Mouse (Mus musculus) liver, adult 2 months (tissue): ENCODE results near the gene Efemp2. TPM values are rescaled to one million over a fixed set of nuclear protein-coding genes. Genes with fewer than 3 reads are reported as not detected.

Source experiments
- DNase-seq: peaks from one replicate; pipeline ENCODE4 v3.0.0-alpha.2; 2011; ENCODE audit warnings: low read depth, low spot score; ENCODE audit errors: extremely low read depth
- H3K27ac ChIP-seq: fragments of 200-500 bp; replicated peaks from 2 replicates; pipeline ENCODE4 v1.5.1; 2012; ENCODE audit warnings: low read depth, mild to moderate bottlenecking, control low read depth, inconsistent platforms, low read length; ENCODE audit not compliant: insufficient read depth
- H3K27me3 ChIP-seq: fragments of 200-500 bp; 2 replicates; pipeline ENCODE4 v1.6.1; 2012; ENCODE audit warnings: mild to moderate bottlenecking, moderate library complexity, low read length, inconsistent platforms; ENCODE audit not compliant: control insufficient read depth, insufficient read depth
- H3K36me3 ChIP-seq: fragments of 200-500 bp; 2 replicates; pipeline ENCODE4 v1.6.1; 2012; ENCODE audit warnings: low read length, inconsistent platforms; ENCODE audit not compliant: control insufficient read depth, insufficient read depth
- H3K4me1 ChIP-seq: fragments of 200-500 bp; 2 replicates; pipeline ENCODE4 v1.6.1; 2011; ENCODE audit warnings: low read length; ENCODE audit not compliant: control insufficient read depth, insufficient read depth
- H3K4me3 ChIP-seq: fragments of 200-500 bp; 2 replicates; pipeline ENCODE4 v1.5.1; 2011; ENCODE audit warnings: low read depth, mild to moderate bottlenecking, control low read depth, low read length, moderate library complexity; ENCODE audit not compliant: insufficient read depth
- H3K79me2 ChIP-seq: fragments of 200-500 bp; 2 replicates; pipeline ENCODE4 v1.6.1; 2012; ENCODE audit warnings: inconsistent platforms, mild to moderate bottlenecking, low read length, moderate library complexity; ENCODE audit not compliant: control insufficient read depth, insufficient read depth
- H3K9ac ChIP-seq: fragments of 200-500 bp; 2 replicates; pipeline ENCODE4 v1.6.1; 2012; ENCODE audit warnings: low read depth, mild to moderate bottlenecking, control low read depth, inconsistent platforms, low read length
- CTCF ChIP-seq: fragments of 200-500 bp; IDR thresholded peaks from 2 replicates; pipeline ENCODE4 v1.5.1; 2011; ENCODE audit warnings: low read depth, low read length, control low read depth
- POLR2A ChIP-seq: fragments of 200-500 bp; IDR thresholded peaks from 2 replicates; pipeline ENCODE4 v1.6.1; 2011; ENCODE audit warnings: low read length, control low read depth; ENCODE audit not compliant: insufficient read depth; ENCODE audit errors: extremely low read depth
- WGBS: fragments of 180-500 bp; shearing (Covaris S2); methylation state at CpG from one replicate; pipeline ENCODE4 v1.1.7; 2018; 5-methylcytosine and 5-hydroxymethylcytosine counted together
- polyA plus RNA-seq: library from polyadenylated mRNA; depleted of rRNA; stranded (reverse); fragments of >200 nt; gene quantifications from 2 replicates; pipeline ENCODE4 v1.2.3, GENCODE M21; 2012; rRNA removed
- total RNA-seq: library from RNA; depleted of rRNA; stranded (reverse); fragments of >200 nt; gene quantifications from 2 replicates; pipeline ENCODE4 v1.2.3, GENCODE M21; 2014; rRNA removed

The Efemp2 gene
- total and polyA plus RNA-seq, 2 experiments = 4.3 to 7.7 TPM

DNA sequence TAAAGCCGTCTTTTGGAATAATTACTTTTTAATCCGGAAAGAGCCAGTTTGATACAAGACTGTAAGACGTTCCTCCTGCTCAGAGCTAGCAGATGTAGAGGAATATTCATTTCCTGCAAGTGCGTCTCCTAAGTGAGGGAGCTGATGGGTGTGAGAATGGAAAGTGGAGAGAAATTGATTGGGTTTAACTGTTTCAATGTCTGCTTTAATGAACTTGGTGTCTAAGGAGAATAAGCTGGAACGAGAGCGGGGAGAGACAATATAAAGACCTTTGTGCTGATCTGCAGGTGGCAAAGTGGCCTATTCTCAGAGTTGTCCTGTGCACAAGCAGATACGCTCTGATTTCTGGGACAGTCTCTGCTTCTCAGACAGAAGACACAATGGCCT lies 56.4 kb downstream of the Efemp2 start:
- WGBS = 46% methylated on average over 7 of the region's 7 CpGs
- Histone ChIP-seq H3K9ac (no peak overlapping the region), H3K27ac (no peak overlapping the region), H3K79me2 (0 out of 2 replicates have a peak, but pooled peaks cover 3% of the 10 kb centered on the region), H3K4me1 (peaks cover 3% of the 10 kb centered on the region; the same call in 1 of the 2 replicates), H3K36me3 (no peaks in the 10 kb centered on the region), H3K27me3 (no peaks in the 10 kb centered on the region), H3K4me3 (no peak overlapping the region)
- DNase-seq = no peak
- no peak for TF ChIP-seq POLR2A
- TF ChIP-seq CTCF = no peak

Other genes starting within 250 kb of the Efemp2 start
- gene Pacs1, start 200.8 kb upstream of the Efemp2 start, total RNA-seq = 1.1 and 3.3 TPM in 2 replicates
- 2.4 and 3.0 TPM in 2 replicates for gene Pacs1, start 200.8 kb upstream of the Efemp2 start, polyA plus RNA-seq
- 58.1 and 60.0 TPM in 2 replicates for gene Sf3b2, start 178.5 kb upstream of the Efemp2 start, total RNA-seq
- 60.8 and 61.4 TPM in 2 replicates for gene Sf3b2, start 178.5 kb upstream of the Efemp2 start, polyA plus RNA-seq
- not detected in 2 replicates for gene Gal3st3, start 175.6 kb upstream of the Efemp2 start, total RNA-seq
- gene Gal3st3, start 175.6 kb upstream of the Efemp2 start, polyA plus RNA-seq = not detected in 2 replicates
- not detected in 2 replicates for gene Catsper1, start 138.2 kb upstream of the Efemp2 start, total RNA-seq
- 0.05 TPM in 1 of 2 replicates, not detected in the other for gene Catsper1, start 138.2 kb upstream of the Efemp2 start, polyA plus RNA-seq
- gene Cst6, start 124.4 kb upstream of the Efemp2 start, total RNA-seq = not detected in 2 replicates
- gene Cst6, start 124.4 kb upstream of the Efemp2 start, polyA plus RNA-seq = not detected in 2 replicates
- gene Eif1ad, start 107.2 kb upstream of the Efemp2 start, total RNA-seq = 12.7 and 14.0 TPM in 2 replicates
- gene Eif1ad, start 107.2 kb upstream of the Efemp2 start, polyA plus RNA-seq = 23.9 and 25.9 TPM in 2 replicates
- gene Banf1, start 106.8 kb upstream of the Efemp2 start, total RNA-seq = 20.2 and 21.5 TPM in 2 replicates
- 68.5 and 71.2 TPM in 2 replicates for gene Banf1, start 106.8 kb upstream of the Efemp2 start, polyA plus RNA-seq
- 17.5 and 23.2 TPM in 2 replicates for gene Sart1, start 85.3 kb upstream of the Efemp2 start, total RNA-seq
- gene Sart1, start 85.3 kb upstream of the Efemp2 start, polyA plus RNA-seq = 8.3 TPM in 2 replicates
- not detected in 2 replicates for gene Tsga10ip, start 71.4 kb upstream of the Efemp2 start, total RNA-seq
- gene Tsga10ip, start 71.4 kb upstream of the Efemp2 start, polyA plus RNA-seq = 0.41 TPM in 1 of 2 replicates, not detected in the other
- 67.4 and 80.5 TPM in 2 replicates for gene Drap1, start 49.0 kb upstream of the Efemp2 start, total RNA-seq
- 57.1 and 59.2 TPM in 2 replicates for gene Drap1, start 49.0 kb upstream of the Efemp2 start, polyA plus RNA-seq
- gene AI837181, start 48.8 kb upstream of the Efemp2 start, total RNA-seq = 7.8 and 11.5 TPM in 2 replicates
- 34.1 and 36.6 TPM in 2 replicates for gene AI837181, start 48.8 kb upstream of the Efemp2 start, polyA plus RNA-seq
- not detected in 2 replicates for gene Fosl1, start 26.4 kb upstream of the Efemp2 start, total RNA-seq
- gene Fosl1, start 26.4 kb upstream of the Efemp2 start, polyA plus RNA-seq = not detected in 2 replicates
- 2.7 and 3.3 TPM in 2 replicates for gene Ccdc85b, start 16.1 kb upstream of the Efemp2 start, total RNA-seq
- 2.4 and 2.6 TPM in 2 replicates for gene Ccdc85b, start 16.1 kb upstream of the Efemp2 start, polyA plus RNA-seq
- 25.8 and 32.0 TPM in 2 replicates for gene Fibp, start 13.3 kb upstream of the Efemp2 start, total RNA-seq
- gene Fibp, start 13.3 kb upstream of the Efemp2 start, polyA plus RNA-seq = 38.5 and 46.6 TPM in 2 replicates
- gene Ctsw, start 5.4 kb upstream of the Efemp2 start, total RNA-seq = 0.37 and 0.40 TPM in 2 replicates
- 1.1 and 1.5 TPM in 2 replicates for gene Ctsw, start 5.4 kb upstream of the Efemp2 start, polyA plus RNA-seq
- 8.1 and 10.9 TPM in 2 replicates for gene Mus81, start 14.4 kb downstream of the Efemp2 start, total RNA-seq
- 21.2 and 22.9 TPM in 2 replicates for gene Mus81, start 14.4 kb downstream of the Efemp2 start, polyA plus RNA-seq
- gene Cfl1, start 16.5 kb downstream of the Efemp2 start, total RNA-seq = 117 and 122 TPM in 2 replicates
- gene Cfl1, start 16.5 kb downstream of the Efemp2 start, polyA plus RNA-seq = 177 and 193 TPM in 2 replicates
- 0.83 and 0.87 TPM in 2 replicates for gene 1700020D05Rik, start 29.8 kb downstream of the Efemp2 start, total RNA-seq
- 0.30 and 0.59 TPM in 2 replicates for gene 1700020D05Rik, start 29.8 kb downstream of the Efemp2 start, polyA plus RNA-seq
- gene Snx32, start 36.6 kb downstream of the Efemp2 start, total RNA-seq = 1.6 and 1.8 TPM in 2 replicates
- gene Snx32, start 36.6 kb downstream of the Efemp2 start, polyA plus RNA-seq = 4.1 and 4.5 TPM in 2 replicates
- not detected in 2 replicates for gene Ovol1, start 86.7 kb downstream of the Efemp2 start, total RNA-seq
- 0.12 TPM in 1 of 2 replicates, not detected in the other for gene Ovol1, start 86.7 kb downstream of the Efemp2 start, polyA plus RNA-seq
- 2.7 and 2.8 TPM in 2 replicates for gene Ap5b1, start 94.1 kb downstream of the Efemp2 start, total RNA-seq
- 3.4 and 5.3 TPM in 2 replicates for gene Ap5b1, start 94.1 kb downstream of the Efemp2 start, polyA plus RNA-seq
- 47.9 and 51.4 TPM in 2 replicates for gene Rnaseh2c, start 127.9 kb downstream of the Efemp2 start, total RNA-seq
- gene Rnaseh2c, start 127.9 kb downstream of the Efemp2 start, polyA plus RNA-seq = 56.3 and 58.0 TPM in 2 replicates
- 15.9 and 16.8 TPM in 2 replicates for gene Kat5, start 136.3 kb downstream of the Efemp2 start, total RNA-seq
- gene Kat5, start 136.3 kb downstream of the Efemp2 start, polyA plus RNA-seq = 23.0 and 23.6 TPM in 2 replicates
- gene Rela, start 163.5 kb downstream of the Efemp2 start, total RNA-seq = 7.6 and 13.0 TPM in 2 replicates
- gene Rela, start 163.5 kb downstream of the Efemp2 start, polyA plus RNA-seq = 47.6 and 65.7 TPM in 2 replicates
- 3.4 and 4.4 TPM in 2 replicates for gene Sipa1, start 189.8 kb downstream of the Efemp2 start, total RNA-seq
- gene Sipa1, start 189.8 kb downstream of the Efemp2 start, polyA plus RNA-seq = 11.8 and 17.9 TPM in 2 replicates
- 10.2 and 16.4 TPM in 2 replicates for gene Map3k11, start 214.8 kb downstream of the Efemp2 start, total RNA-seq
- 46.2 and 53.6 TPM in 2 replicates for gene Map3k11, start 214.8 kb downstream of the Efemp2 start, polyA plus RNA-seq
- 7.6 and 14.0 TPM in 2 replicates for gene Pcnx3, start 215.0 kb downstream of the Efemp2 start, total RNA-seq
- gene Pcnx3, start 215.0 kb downstream of the Efemp2 start, polyA plus RNA-seq = 44.8 and 63.8 TPM in 2 replicates
- not detected in 2 replicates for gene Kcnk7, start 230.4 kb downstream of the Efemp2 start, total RNA-seq
- gene Kcnk7, start 230.4 kb downstream of the Efemp2 start, polyA plus RNA-seq = 0.09 TPM in 1 of 2 replicates, not detected in the other